Mouse (Mus musculus) retina, adult 2 months (tissue): ENCODE data around the gene B3galt5.

ENCODE experiments used
- DNase-seq: peaks from one replicate; pipeline ENCODE4 v3.0.0-alpha.2; 2012; ENCODE audit warnings: low read depth, low spot score

Gene B3galt5

GRCm38 (mm10) chr16:96235366-96235970 lies at the start of gene B3galt5:
TSS of gene B3galt5 (plus strand) at chr16:96235801.
- DNase-seq = no peak

- DNase-seq = no peak
These were observed 48.0 kb upstream of the B3galt5 start for GRCm38 (mm10) chr16:96187619-96188018.

GRCm38 (mm10) chr16:96191531-96192506 lies 43.8 kb upstream of the B3galt5 start, which contains the start of gene Lca5l:
TSS of gene Lca5l (minus strand) at chr16:96192271.
- DNase-seq = peak; percentile 98

GRCm38 (mm10) chr16:96199913-96200701 lies 35.5 kb upstream of the B3galt5 start, which contains the start of gene Sh3bgr:
TSS of gene Sh3bgr (plus strand) at chr16:96200450.
- DNase-seq = no peak

GRCm38 (mm10) chr16:96200702-96201028 lies 34.9 kb upstream of the B3galt5 start:
- no peak for DNase-seq

GRCm38 (mm10) chr16:96201485-96202232 lies 33.9 kb upstream of the B3galt5 start:
- no peak for DNase-seq

- no peak for DNase-seq
These were observed 25.8 kb upstream of the B3galt5 start for GRCm38 (mm10) chr16:96209789-96210188.

- DNase-seq = no peak
These were observed 24.7 kb upstream of the B3galt5 start for GRCm38 (mm10) chr16:96210856-96211255.

- no peak for DNase-seq
These were observed 22.6 kb upstream of the B3galt5 start for GRCm38 (mm10) chr16:96213027-96213426.

- no peak for DNase-seq
These were observed 14.1 kb upstream of the B3galt5 start for GRCm38 (mm10) chr16:96221491-96221890.

- DNase-seq = no peak
These were observed 13.6 kb upstream of the B3galt5 start for GRCm38 (mm10) chr16:96221959-96222358.

- DNase-seq = no peak
These were observed 13.1 kb upstream of the B3galt5 start for GRCm38 (mm10) chr16:96222452-96222851.

GRCm38 (mm10) chr16:96228438-96228837 lies 7.2 kb upstream of the B3galt5 start:
- no peak for DNase-seq

- DNase-seq = no peak
These were observed 6.5 kb upstream of the B3galt5 start for GRCm38 (mm10) chr16:96229044-96229555.

GRCm38 (mm10) chr16:96230411-96230810 lies 5.2 kb upstream of the B3galt5 start:
- peak; percentile 56 for DNase-seq

- DNase-seq = no peak
These were observed 4.3 kb upstream of the B3galt5 start for GRCm38 (mm10) chr16:96231251-96231650.

GRCm38 (mm10) chr16:96231974-96232373 lies 3.6 kb upstream of the B3galt5 start:
- no peak for DNase-seq

GRCm38 (mm10) chr16:96233996-96234395 lies 1.6 kb upstream of the B3galt5 start:
- no peak for DNase-seq

GRCm38 (mm10) chr16:96244496-96244895 lies 8.9 kb downstream of the B3galt5 start:
- DNase-seq = no peak

GRCm38 (mm10) chr16:96249635-96250034 lies 14.0 kb downstream of the B3galt5 start:
- DNase-seq = no peak

GRCm38 (mm10) chr16:96252146-96252545 lies 16.5 kb downstream of the B3galt5 start:
- DNase-seq = no peak
